Mouse (Mus musculus): ENCODE measurements around the gene Kmt2b. TPM values are rescaled to one million over a fixed set of nuclear protein-coding genes. Genes with fewer than 3 reads are reported as not detected.

The Kmt2b gene
- polyA plus RNA-seq, 1 experiment from 2014 or later, result 9.6 TPM

DNA sequence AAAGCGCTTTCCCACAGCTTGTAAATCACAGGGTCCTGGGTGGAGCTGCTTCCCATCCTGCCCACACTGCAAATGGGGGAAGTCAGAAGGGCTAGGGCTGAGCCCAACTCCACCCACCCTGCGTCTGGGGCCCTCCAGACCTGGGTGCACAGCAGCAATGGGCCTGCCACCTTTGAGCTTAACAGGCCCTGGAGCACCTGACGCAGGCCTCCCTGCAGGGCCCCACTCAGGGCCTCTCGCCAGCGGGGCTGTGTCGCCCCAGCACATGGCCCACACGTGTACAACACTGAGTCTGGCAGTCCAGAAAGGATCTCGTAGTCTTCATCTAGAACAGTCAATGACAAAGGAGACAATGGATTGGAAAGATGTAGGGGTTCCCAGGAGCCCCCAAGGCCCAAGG, 8.6 kb downstream of the Kmt2b start:
- peaks cover 100% of the 10 kb centered on the region for H3K36me3 ChIP-seq
- H3K4me3 ChIP-seq, result no peak overlapping the region
- no peaks in the 10 kb centered on the region for H3K4me1 ChIP-seq (replicated peaks)
- 94% methylated on average over 8 of the region's 8 CpGs for WGBS
- no peaks in the 10 kb centered on the region for H3K9me3 ChIP-seq
- no peak overlapping the region for H3K27ac ChIP-seq
- no peaks in the 10 kb centered on the region for H3K27me3 ChIP-seq (ENCODE audit: insufficient read depth, poor library complexity, severe bottlenecking)
- no peak for DNase-seq (ENCODE audit: low spot score)

DNA sequence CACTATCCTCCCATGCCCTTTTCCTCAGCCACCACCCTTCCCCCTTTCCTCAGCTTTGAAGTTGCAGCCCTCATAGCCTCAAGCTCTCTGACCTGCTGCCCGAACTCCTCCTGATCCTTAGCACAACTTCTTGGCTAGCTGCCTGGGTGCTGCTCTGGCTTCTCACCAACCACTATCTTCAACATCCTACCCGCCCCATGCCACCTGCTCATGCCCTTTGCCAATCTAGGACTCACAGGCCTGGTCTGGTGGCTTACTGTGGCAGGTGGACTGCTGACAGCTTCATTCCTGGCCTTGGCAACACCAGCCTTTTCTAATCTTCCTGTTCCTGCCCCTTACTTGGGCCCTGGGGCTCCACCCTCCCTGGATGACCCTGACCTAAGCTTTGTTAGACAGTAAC, 15.6 kb downstream of the Kmt2b start:
- no peaks in the 10 kb centered on the region for H3K4me1 ChIP-seq (replicated peaks)
- WGBS, result 90% methylated on average over 2 of the region's 2 CpGs
- H3K4me3 ChIP-seq, result no peak overlapping the region
- no peaks in the 10 kb centered on the region for H3K27me3 ChIP-seq (ENCODE audit: insufficient read depth, poor library complexity, severe bottlenecking)
- no peak for DNase-seq (ENCODE audit: low spot score)
- H3K9me3 ChIP-seq, result no peaks in the 10 kb centered on the region
- H3K27ac ChIP-seq, result no peak overlapping the region
- peaks cover 100% of the 10 kb centered on the region for H3K36me3 ChIP-seq

DNA sequence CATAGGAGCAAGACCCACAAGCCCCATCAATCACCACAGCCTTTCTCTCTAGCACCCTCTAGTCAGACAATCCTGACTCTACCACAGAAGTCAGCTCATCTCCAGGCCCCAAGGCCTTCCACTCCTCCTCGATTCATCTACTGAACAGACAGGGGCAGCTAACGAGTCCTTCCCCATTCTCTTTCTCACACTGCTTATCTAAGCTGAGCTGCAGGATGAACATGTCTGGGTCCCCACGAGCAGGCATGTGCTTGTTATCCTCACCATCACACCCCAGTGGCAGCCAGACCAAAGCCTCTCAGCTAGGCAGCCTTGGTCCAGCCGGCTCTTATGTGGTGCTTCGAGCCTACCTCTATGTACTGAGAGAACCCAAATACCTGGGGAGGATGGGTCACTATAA, 16.1 kb downstream of the Kmt2b start:
- DNase-seq (ENCODE audit: low spot score), result no peak
- no peaks in the 10 kb centered on the region for H3K27me3 ChIP-seq (ENCODE audit: insufficient read depth, poor library complexity, severe bottlenecking)
- peaks cover 98% of the 10 kb centered on the region for H3K36me3 ChIP-seq
- no peaks in the 10 kb centered on the region for H3K9me3 ChIP-seq
- 90% methylated on average over 5 of the region's 5 CpGs for WGBS
- no peaks in the 10 kb centered on the region for H3K4me1 ChIP-seq (replicated peaks)
- no peak overlapping the region for H3K4me3 ChIP-seq
- H3K27ac ChIP-seq, result no peak overlapping the region

DNA sequence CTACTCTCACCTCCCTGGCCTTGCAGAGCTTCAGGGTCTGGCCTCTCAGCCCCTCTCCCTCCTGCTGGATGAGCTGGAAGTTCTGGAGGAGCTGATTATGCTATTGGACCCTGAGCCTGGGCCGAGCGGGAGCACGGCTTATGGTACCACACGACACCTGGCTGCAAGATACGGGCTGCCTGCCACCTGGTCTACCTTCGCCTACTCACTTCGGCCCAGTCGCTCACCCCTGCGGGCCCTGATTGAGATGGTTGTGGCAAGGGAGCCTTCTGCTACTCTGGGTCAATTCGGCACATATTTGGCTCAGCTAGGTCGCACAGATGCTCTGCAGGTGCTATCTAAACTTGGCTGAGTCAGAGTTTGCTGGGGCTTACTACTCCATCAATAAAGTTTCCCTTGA, 21.0 kb downstream of the Kmt2b start:
- 90% methylated on average over 11 of the region's 11 CpGs for WGBS
- H3K4me3 ChIP-seq, result no peak overlapping the region
- peaks cover 80% of the 10 kb centered on the region for H3K36me3 ChIP-seq
- H3K4me1 ChIP-seq (replicated peaks), result peaks cover 10% of the 10 kb centered on the region
- DNase-seq (ENCODE audit: low spot score), result no peak
- no peak overlapping the region for H3K27ac ChIP-seq
- no peaks in the 10 kb centered on the region for H3K9me3 ChIP-seq
- H3K27me3 ChIP-seq (ENCODE audit: insufficient read depth, poor library complexity, severe bottlenecking), result no peaks in the 10 kb centered on the region

DNA sequence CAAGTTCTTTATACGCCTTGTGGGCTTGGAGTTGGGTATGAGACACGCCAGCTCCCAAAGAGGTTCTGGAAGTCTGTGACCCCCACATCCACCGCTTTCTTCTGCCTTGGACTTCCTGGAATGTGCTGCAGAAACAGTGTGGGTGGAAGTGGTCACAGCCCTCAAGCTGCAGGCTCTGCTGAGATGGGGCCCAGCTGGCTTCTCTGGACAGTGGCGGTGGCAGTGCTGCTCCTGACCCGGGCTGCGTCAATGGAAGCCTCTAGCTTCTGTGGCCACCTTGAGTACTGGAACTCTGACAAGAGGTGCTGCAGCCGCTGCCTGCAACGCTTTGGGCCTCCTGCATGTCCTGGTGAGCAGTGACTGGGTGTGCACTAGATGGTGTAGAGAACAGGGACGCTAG, 22.5 kb downstream of the Kmt2b start:
- Histone ChIP-seq H3K4me3 (no peak overlapping the region), H3K9me3 (no peaks in the 10 kb centered on the region), H3K27ac (no peak overlapping the region), H3K4me1 (replicated peaks) (peaks cover 16% of the 10 kb centered on the region), H3K36me3 (peaks cover 68% of the 10 kb centered on the region), H3K27me3 (ENCODE audit: insufficient read depth, poor library complexity, severe bottlenecking) (no peaks in the 10 kb centered on the region)
- 89% methylated on average over 9 of the region's 9 CpGs for WGBS
- DNase-seq (ENCODE audit: low spot score), result no peak

DNA sequence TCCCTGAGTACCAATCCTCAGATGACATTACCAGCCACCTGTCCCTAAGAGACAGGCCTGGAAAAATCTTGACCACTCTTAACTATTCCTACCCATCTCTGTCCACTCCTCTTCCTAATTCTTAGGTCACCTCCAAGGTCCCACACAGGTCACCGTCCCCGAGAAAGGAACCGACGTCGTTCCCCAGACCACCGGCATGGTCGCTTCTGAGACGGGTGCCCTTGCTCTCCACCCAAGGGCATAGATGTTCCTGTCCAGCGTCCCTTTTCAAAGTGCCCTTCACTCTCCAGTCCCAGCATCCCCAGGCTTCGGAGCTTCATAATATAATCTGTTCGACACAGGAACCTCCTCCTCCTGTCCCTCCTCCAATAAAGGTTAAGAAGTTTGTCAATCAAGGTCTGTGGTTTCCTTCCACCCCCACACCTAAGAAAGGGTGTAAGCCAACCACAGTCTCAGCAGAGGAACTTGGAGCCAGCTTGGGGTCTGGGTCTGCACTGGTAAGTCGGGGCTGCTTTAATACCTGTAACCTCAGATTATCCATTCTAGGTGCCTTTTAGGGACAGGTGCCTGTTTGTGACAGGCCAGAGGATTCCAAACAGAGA, 23.5 kb downstream of the Kmt2b start, which contains the start of gene Igflr1:
TSS of gene Igflr1 (plus strand) at position 458 of the 602 bp plus-strand sequence.
- Histone ChIP-seq H3K4me1 (replicated peaks) (peaks cover 18% of the 10 kb centered on the region), H3K27me3 (ENCODE audit: insufficient read depth, poor library complexity, severe bottlenecking) (no peaks in the 10 kb centered on the region), H3K27ac (no peak within 1 kb of the TSS), H3K4me3 (peak within 1 kb of the TSS; percentile 80), H3K36me3 (peaks cover 59% of the 10 kb centered on the region), H3K9me3 (no peaks in the 10 kb centered on the region)
- no peak for DNase-seq (ENCODE audit: low spot score)
- 95% methylated on average over 12 of the region's 12 CpGs for whole genome bisulfite sequencing

DNA sequence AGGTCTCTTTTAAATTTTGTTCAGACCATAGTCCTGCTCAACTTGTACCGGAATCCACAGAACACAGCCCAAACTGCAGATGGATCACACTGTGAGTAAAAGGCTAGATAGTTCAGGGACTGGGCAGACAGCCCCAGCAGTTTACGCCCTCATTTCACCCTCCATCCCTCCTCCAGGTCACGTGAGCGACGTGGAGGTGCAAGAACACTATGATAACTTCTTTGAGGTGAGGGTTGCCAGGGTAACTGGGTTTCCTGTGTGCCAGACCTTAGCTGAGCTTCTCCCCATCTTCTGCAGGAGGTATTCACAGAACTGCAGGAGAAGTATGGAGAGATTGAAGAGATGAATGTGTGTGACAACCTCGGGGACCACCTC, 24.6 kb downstream of the Kmt2b start:
- 25% methylated on average over 6 of the region's 6 CpGs for WGBS
- DNase-seq (ENCODE audit: low spot score), result no peak
- Histone ChIP-seq H3K27me3 (ENCODE audit: insufficient read depth, poor library complexity, severe bottlenecking) (no peaks in the 10 kb centered on the region), H3K9me3 (no peaks in the 10 kb centered on the region), H3K36me3 (peaks cover 47% of the 10 kb centered on the region), H3K27ac (peak overlapping the region; percentile 92), H3K4me1 (replicated peaks) (peaks cover 24% of the 10 kb centered on the region), H3K4me3 (peak overlapping the region; percentile 80)

DNA sequence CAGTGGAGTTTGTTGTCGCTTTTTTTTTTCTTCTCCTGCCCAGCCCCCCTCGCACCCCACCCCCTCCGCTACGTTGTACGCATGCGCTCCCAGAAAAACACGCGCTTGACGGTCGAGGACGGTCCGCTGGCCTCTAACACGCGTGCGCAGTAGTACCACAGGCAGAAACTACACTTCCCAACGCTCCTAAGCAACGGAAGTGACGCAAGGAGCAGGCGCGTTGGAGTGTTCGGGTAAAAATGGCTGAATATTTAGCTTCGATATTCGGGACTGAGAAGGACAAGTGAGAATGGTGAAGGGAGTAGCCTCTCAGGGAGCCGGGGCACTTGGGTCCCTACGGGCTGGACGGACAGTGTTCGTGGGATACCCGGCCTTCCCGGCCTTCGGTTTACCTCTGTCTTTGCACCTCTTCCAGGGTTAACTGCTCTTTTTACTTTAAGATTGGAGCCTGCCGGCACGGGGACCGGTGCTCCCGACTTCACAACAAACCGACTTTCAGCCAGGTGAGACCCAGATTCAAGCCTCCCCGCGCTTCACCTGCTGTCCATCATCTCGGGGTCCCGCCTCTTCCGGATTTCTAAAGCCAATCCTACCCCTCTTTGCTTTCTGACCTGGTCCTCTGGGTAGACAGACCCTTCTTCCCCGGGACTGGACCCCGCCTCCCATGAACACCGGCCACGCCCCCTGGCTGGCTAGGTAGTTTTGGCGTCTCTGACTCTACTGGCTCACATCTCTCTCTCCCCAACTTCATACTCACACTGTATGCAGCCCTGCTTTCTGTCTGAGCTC, 25.2 kb downstream of the Kmt2b start, which contains the start of the genes U2af1l4, Gm49396 and Psenen:
TSS of gene U2af1l4 (plus strand) at position 185 of the 789 bp plus-strand sequence.
TSS of gene Gm49396 (plus strand) at position 228 of the 789 bp plus-strand sequence.
TSS of gene Psenen (minus strand) at position 511 of the 789 bp plus-strand sequence.
- DNase-seq (ENCODE audit: low spot score), result peak; percentile 95
- WGBS, result under 1% methylated on average over 45 of the region's 45 CpGs
- H3K27me3 ChIP-seq (ENCODE audit: insufficient read depth, poor library complexity, severe bottlenecking), result no peaks in the 10 kb centered on the region
- peaks cover 30% of the 10 kb centered on the region for H3K4me1 ChIP-seq (replicated peaks)
- peak within 1 kb of the TSS; percentile 80 for H3K4me3 ChIP-seq
- peaks cover 41% of the 10 kb centered on the region for H3K36me3 ChIP-seq
- peak within 1 kb of the TSS; percentile 92 for H3K27ac ChIP-seq
- no peaks in the 10 kb centered on the region for H3K9me3 ChIP-seq

DNA sequence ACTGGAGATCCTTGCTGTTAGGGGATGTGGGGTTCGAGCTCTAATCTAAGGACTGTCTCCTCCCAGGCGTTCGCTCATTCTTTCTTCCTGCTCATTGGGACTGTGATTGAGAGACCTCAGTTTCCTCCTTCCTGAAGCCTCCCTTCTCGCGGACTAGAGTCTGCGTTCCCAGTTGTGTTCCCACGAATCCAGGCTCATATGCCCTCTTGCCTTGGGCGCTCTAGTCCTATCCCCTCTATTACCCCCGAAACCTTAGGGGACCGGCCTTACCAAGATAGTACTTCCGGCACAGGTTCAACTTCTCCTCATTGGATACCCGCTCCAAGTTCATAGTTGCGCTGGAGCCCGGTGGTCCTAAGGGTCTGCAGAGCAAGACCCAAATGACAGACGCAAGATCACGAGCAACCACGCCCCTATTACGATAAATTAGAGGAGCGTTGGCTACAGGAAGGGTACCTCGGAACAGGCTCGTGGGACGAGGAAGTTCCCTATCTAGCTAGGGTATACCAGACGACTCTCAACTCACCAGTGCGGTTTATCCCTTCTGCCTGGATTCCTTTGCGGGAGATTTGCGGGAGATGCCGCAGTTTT, 25.9 kb downstream of the Kmt2b start:
- peak overlapping the region; percentile 92 for H3K27ac ChIP-seq
- peaks cover 41% of the 10 kb centered on the region for H3K36me3 ChIP-seq
- H3K27me3 ChIP-seq (ENCODE audit: insufficient read depth, poor library complexity, severe bottlenecking), result no peaks in the 10 kb centered on the region
- peaks cover 34% of the 10 kb centered on the region for H3K4me1 ChIP-seq (replicated peaks)
- H3K4me3 ChIP-seq, result peak overlapping the region; percentile 80
- H3K9me3 ChIP-seq, result no peaks in the 10 kb centered on the region
- 3% methylated on average over 27 of the region's 27 CpGs for WGBS
- no peak for DNase-seq (ENCODE audit: low spot score)

DNA sequence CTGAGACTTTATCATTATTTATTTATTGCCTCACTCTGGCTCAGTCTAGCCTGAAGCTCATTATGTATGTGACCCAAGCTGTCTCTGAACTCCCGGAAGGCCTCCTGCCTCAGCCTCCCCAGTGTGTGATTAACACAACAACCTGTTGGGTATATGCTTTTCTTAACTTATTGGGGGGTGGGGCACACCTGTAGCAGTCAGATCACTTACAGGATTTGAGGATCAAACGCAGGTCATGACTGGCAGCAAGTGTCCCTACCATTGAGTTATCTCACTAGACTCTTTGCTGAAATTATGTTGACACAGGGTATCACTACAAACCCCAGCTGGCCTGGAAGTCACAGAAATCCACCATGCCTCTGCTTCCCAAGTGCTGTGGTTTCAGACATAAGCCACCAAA, 28.2 kb downstream of the Kmt2b start:
- no peaks in the 10 kb centered on the region for H3K27me3 ChIP-seq (ENCODE audit: insufficient read depth, poor library complexity, severe bottlenecking)
- H3K27ac ChIP-seq, result peak overlapping the region; percentile 85; the same call in 1 of the 2 replicates
- H3K4me1 ChIP-seq (replicated peaks), result peaks cover 34% of the 10 kb centered on the region
- H3K9me3 ChIP-seq, result no peaks in the 10 kb centered on the region
- H3K4me3 ChIP-seq, result peak overlapping the region; percentile 76; the same call in 1 of the 2 replicates
- DNase-seq (ENCODE audit: low spot score), result no peak
- H3K36me3 ChIP-seq, result peaks cover 41% of the 10 kb centered on the region
- 73% methylated on average over 2 of the region's 2 CpGs for WGBS

GRCm38 (mm10) chr7:30559443-30559954, 29.0 kb downstream of the Kmt2b start, which contains the start of gene Lin37:
TSS of gene Lin37 (minus strand) at chr7:30559838.
- H3K27ac ChIP-seq, result peak within 1 kb of the TSS; percentile 85
- H3K9me3 ChIP-seq, result no peaks in the 10 kb centered on the region
- no peaks in the 10 kb centered on the region for H3K27me3 ChIP-seq (ENCODE audit: insufficient read depth, poor library complexity, severe bottlenecking)
- peaks cover 41% of the 10 kb centered on the region for H3K36me3 ChIP-seq
- WGBS, result under 1% methylated on average over 20 of the region's 20 CpGs
- peak within 1 kb of the TSS; percentile 76 for H3K4me3 ChIP-seq
- H3K4me1 ChIP-seq (replicated peaks), result peaks cover 34% of the 10 kb centered on the region
- peak; percentile 96 for DNase-seq (ENCODE audit: low spot score)

- Histone ChIP-seq H3K4me1 (replicated peaks) (peaks cover 34% of the 10 kb centered on the region), H3K27me3 (ENCODE audit: insufficient read depth, poor library complexity, severe bottlenecking) (peaks cover 3% of the 10 kb centered on the region; the same call in 1 of the 2 replicates), H3K27ac (peak overlapping the region; percentile 85), H3K4me3 (peak overlapping the region; percentile 76), H3K36me3 (peaks cover 46% of the 10 kb centered on the region), H3K9me3 (no peaks in the 10 kb centered on the region)
- WGBS, result 17% methylated on average over 12 of the region's 12 CpGs
- DNase-seq (ENCODE audit: low spot score), result no peak
Measured at GRCm38 (mm10) chr7:30558656-30559442, 29.7 kb downstream of the Kmt2b start.
